Mouse (Mus musculus) bone marrow macrophage, adult 2 months (primary cell): ENCODE measurements at regions not wholly inside any gene's neighbourhood (a gene's known extent, or its start where the extent isn't known, plus 50 kb on each side); places are given as distances from the start of the nearest gene placed in this dataset.

ENCODE experiments used
- CTCF ChIP-seq: IDR thresholded peaks from 2 replicates; pipeline ENCODE4 v1.5.1; 2012; ENCODE audit warnings: low read depth, mild to moderate bottlenecking, low read length, moderate library complexity
- POLR2A ChIP-seq: IDR thresholded peaks from 2 replicates; pipeline ENCODE4 v1.6.1; 2012; ENCODE audit warnings: mild to moderate bottlenecking, low read depth, low read length, borderline replicate concordance

DNA sequence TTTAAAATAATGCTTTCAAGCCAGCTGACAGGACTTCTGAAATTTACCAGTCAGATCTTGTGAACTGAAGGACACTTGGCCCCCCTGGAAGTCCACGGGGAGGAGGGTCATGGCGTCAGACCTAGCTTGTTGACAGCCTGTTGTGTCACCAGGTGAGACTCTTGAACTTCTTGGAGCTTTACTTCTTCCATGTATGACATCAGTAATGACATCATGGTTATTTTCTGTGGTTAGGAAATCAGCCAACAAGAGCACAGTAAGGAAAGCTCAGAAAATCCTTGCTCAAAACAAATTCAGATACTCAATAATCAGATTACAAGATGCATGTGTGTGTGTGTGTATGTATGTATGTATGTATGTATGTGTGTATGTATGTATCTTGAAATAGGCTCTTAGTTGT, 170.7 kb upstream of the Bcl6 start:
- TF ChIP-seq CTCF (no peak), POLR2A (no peak)
